Mouse (Mus musculus) midbrain, embryonic 15.5 days (tissue): ENCODE data around the gene Gm6993. TPM values are rescaled to one million over a fixed set of nuclear protein-coding genes. Genes with fewer than 3 reads are reported as not detected.

Experiments
- ATAC-seq: fragments of 200-750 bp; cut with Nextera tagmentation; replicated peaks from 2 replicates; pipeline ENCODE4 v1.8.0; 2017; ENCODE audit warnings: moderate TSS enrichment
- H3K27ac ChIP-seq: fragments of 300-500 bp; sonication (generic); 2 replicates; pipeline ENCODE4 v1.5.1; 2015; ENCODE audit warnings: mild to moderate bottlenecking, inconsistent platforms
- H3K27me3 ChIP-seq: fragments of 300-500 bp; sonication (generic); replicated peaks from 2 replicates; pipeline ENCODE4 v1.6.1; 2015; ENCODE audit warnings: inconsistent platforms
- H3K36me3 ChIP-seq: fragments of 300-500 bp; sonication (generic); replicated peaks from 2 replicates; pipeline ENCODE4 v1.6.1; 2015; ENCODE audit warnings: inconsistent platforms
- H3K4me1 ChIP-seq: fragments of 300-500 bp; sonication (generic); 2 replicates; pipeline ENCODE4 v1.6.1; 2015; ENCODE audit warnings: inconsistent platforms
- H3K4me2 ChIP-seq: fragments of 300-500 bp; sonication (generic); 2 replicates; pipeline ENCODE4 v1.6.1; 2015; ENCODE audit warnings: inconsistent platforms, mild to moderate bottlenecking, moderate library complexity
- H3K4me3 ChIP-seq: fragments of 300-500 bp; sonication (generic); 2 replicates; pipeline ENCODE4 v1.5.1; 2015; ENCODE audit warnings: mild to moderate bottlenecking, inconsistent platforms
- H3K9ac ChIP-seq: fragments of 300-500 bp; sonication (generic); 2 replicates; pipeline ENCODE4 v1.6.1; 2015; ENCODE audit warnings: mild to moderate bottlenecking, inconsistent platforms
- H3K9me3 ChIP-seq: fragments of 300-500 bp; sonication (generic); 2 replicates; pipeline ENCODE4 v1.6.1; 2016; ENCODE audit warnings: inconsistent platforms
- WGBS: fragments of 180-500 bp; shearing (Covaris S2); methylation state at CpG from one replicate; pipeline ENCODE4 v1.1.7; 2015; ENCODE audit warnings: mixed read lengths; 5-methylcytosine and 5-hydroxymethylcytosine counted together
- polyA plus RNA-seq: library from polyadenylated mRNA; unstranded; fragments of >200 nt; fragmentation: Nextera tagmentation; extraction: Ambion mirVana; gene quantifications from 2 replicates; pipeline ENCODE4 v1.2.1, GENCODE M21; 2015

Gene Gm6993
- polyA plus RNA-seq, 1 experiment from 2014 or later: not detected

DNA sequence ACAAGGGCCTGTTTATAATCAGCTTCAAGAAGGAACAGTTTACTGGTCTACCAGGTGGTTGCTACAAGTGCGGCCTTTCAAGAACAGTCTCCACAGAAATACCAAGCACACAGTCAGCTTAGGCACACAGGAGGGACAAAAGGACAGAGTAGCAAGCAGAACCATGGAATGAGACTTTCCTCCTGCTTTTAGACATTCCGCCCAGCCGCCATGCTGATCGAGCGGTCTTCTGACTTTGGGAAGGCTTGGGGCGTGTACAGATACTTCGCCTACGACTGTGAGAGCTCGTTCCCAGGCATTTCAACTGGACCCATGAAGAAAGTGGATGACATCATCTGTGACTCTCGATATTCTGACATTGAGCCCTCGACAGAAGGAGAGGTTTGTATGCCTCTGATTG is 37.7 kb downstream of the Gm6993 start:
- Histone ChIP-seq H3K27ac (no peak overlapping the region), H3K27me3 (no peaks in the 10 kb centered on the region), H3K9me3 (no peaks in the 10 kb centered on the region), H3K4me3 (no peak overlapping the region), H3K36me3 (no peaks in the 10 kb centered on the region), H3K4me1 (peaks cover 9% of the 10 kb centered on the region), H3K4me2 (no peak overlapping the region), H3K9ac (no peak overlapping the region)
- WGBS: 90% methylated on average over 11 of the region's 11 CpGs
- ATAC-seq: no peak

DNA sequence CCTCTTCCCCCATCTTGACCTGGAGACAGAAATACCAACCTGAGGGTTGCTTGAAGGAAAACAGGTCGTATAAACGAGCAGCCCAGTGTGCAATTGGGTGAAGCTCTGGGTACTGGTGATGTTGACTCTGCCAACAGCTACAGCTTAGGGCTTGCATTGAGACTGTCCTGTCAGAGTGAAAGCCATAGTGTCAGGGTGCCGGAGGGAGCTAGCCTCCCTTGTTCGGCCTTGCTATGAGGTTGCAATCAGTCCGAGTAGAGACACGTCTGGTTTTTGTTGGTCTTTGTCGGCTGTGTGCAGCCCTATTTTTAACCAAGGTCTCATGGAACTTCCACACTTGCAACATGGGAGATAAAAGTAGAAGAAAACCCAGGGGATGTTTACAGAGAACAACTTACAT is 39.7 kb downstream of the Gm6993 start:
- H3K27ac ChIP-seq: no peak overlapping the region
- no peak overlapping the region for H3K4me3 ChIP-seq
- peaks cover 9% of the 10 kb centered on the region for H3K4me1 ChIP-seq
- no peak overlapping the region for H3K9ac ChIP-seq
- H3K27me3 ChIP-seq: no peaks in the 10 kb centered on the region
- no peaks in the 10 kb centered on the region for H3K36me3 ChIP-seq
- H3K4me2 ChIP-seq: no peak overlapping the region
- no peaks in the 10 kb centered on the region for H3K9me3 ChIP-seq
- ATAC-seq: no peak
- 89% methylated on average over 7 of the region's 7 CpGs for WGBS

DNA sequence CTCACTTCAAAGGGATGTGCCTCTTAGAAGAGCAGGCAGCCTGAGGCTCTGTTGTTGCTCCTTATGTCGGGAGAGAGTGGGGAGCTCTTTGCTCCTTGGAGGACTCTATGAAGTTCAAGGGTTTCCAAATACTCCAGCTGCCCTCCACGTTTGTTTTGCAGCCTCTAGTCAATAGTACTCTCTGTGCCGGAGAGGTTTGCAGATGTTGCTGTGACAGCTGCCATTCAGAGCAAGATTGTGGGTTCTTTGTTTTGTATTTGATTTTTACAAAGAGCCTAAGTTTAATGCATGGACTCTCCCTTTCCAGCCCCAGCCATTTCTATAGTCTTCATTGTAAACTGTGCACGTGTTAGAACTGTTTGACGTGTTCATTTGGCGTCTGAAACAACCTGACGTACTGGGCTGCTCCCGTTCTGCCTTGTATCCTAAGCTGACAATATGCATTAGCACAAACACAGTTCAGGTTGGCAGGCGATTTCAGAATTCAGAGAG is 40.6 kb downstream of the Gm6993 start:
- Histone ChIP-seq H3K4me1 (peaks cover 9% of the 10 kb centered on the region), H3K36me3 (no peaks in the 10 kb centered on the region), H3K27ac (no peak overlapping the region), H3K27me3 (no peaks in the 10 kb centered on the region), H3K4me2 (no peak overlapping the region), H3K9me3 (no peaks in the 10 kb centered on the region), H3K9ac (no peak overlapping the region), H3K4me3 (no peak overlapping the region)
- 24% methylated on average over 9 of the region's 9 CpGs for WGBS
- ATAC-seq: peak; percentile 45; the same call in 1 of the 2 replicates

DNA sequence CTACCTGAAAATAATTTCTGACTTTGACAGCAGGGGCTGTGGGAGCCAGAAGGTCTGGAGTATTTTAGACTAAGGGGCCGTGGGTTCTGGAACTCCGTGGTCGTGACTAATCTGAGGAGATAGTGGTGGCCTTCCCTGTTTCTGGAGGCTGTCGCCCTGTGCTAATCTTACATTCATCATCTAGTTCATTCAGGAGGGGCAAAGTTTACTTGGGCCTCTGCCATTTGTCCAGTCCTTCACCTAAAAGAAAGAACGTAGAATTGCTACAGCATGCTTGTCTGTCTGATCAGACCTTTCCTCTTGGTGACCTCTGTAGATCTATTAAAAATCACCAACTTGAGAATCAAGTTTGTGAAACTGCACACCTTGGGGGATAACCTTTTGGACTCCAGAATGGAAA is 41.7 kb downstream of the Gm6993 start:
- ATAC-seq: no peak
- Histone ChIP-seq H3K9ac (no peak overlapping the region), H3K27me3 (no peaks in the 10 kb centered on the region), H3K9me3 (no peaks in the 10 kb centered on the region), H3K4me1 (peaks cover 9% of the 10 kb centered on the region), H3K4me3 (no peak overlapping the region), H3K27ac (no peak overlapping the region), H3K4me2 (no peak overlapping the region), H3K36me3 (no peaks in the 10 kb centered on the region)
- WGBS: 93% methylated on average over 5 of the region's 5 CpGs

DNA sequence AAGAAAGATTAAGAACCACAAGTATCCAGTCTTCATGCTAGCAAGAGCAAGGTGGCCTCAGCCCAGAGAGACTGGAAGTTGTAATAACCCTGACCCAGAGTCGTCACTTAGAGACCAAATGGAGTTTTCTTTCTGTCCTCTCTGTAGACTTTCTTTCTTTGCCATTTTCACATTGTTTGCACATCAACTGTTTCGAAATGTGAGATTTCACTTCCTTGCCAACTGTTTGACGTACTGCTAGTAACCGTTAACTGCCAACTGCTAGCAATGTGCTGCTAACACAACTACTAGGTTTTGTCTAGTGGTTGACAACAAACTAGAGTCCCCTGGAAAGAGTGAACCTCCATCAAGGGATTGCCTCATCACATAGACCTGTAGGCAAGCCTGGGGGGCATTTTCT is 42.6 kb downstream of the Gm6993 start:
- Histone ChIP-seq H3K4me1 (peaks cover 9% of the 10 kb centered on the region), H3K27me3 (no peaks in the 10 kb centered on the region), H3K9ac (no peak overlapping the region), H3K27ac (no peak overlapping the region), H3K4me2 (no peak overlapping the region), H3K9me3 (no peaks in the 10 kb centered on the region), H3K36me3 (no peaks in the 10 kb centered on the region), H3K4me3 (no peak overlapping the region)
- WGBS: 89% methylated on average over 4 of the region's 4 CpGs
- ATAC-seq: no peak

DNA sequence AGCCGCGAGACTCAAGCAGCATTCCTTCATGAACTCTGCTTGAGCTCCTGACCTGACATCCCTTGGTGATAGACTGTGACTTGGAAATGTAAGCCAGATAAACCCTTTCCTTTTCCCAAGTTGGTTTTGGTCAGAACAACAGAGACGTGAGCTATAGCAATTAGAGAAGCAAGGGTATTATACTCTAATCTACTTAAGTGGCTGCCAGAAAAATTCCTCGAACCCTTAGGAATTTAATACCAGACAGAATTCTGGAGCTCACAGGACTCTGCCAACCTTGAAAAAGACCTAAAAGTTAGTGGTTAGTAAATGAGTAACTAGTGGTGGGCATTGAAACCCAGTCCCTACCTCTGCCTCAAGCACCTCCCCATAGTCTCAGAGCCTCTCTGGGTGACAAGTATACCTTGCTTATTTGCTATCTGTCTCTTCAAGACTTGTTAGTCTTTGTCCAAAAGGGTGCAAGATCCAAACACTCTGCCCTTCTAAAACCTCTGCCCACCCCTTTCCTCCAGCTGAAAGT is 43.1 kb downstream of the Gm6993 start:
- H3K9ac ChIP-seq: no peak overlapping the region
- WGBS: 72% methylated on average over 4 of the region's 4 CpGs
- H3K4me2 ChIP-seq: no peak overlapping the region
- H3K4me3 ChIP-seq: no peak overlapping the region
- H3K27me3 ChIP-seq: no peaks in the 10 kb centered on the region
- no peak for ATAC-seq
- H3K36me3 ChIP-seq: no peaks in the 10 kb centered on the region
- H3K9me3 ChIP-seq: no peaks in the 10 kb centered on the region
- H3K4me1 ChIP-seq: peaks cover 9% of the 10 kb centered on the region
- no peak overlapping the region for H3K27ac ChIP-seq

DNA sequence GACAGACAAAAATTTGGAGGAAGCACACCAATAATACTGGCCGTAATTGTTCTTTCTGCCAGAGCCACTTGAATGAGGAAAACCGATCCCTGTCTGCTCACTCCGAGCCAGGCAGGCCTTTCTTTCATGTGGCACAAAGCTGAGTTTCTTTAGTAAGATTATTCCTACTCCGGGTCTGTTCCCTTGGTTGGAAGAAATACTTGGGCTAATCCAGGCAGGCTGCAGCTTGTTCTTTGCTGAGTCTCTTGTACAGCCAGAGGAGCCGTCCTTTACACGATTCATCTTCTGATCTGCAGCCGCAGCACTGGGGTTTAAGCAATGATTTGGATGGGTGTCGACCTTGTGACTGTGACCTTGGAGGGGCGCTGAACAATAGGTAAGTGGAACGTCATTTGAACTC is 48.5 kb downstream of the Gm6993 start:
- H3K9me3 ChIP-seq: no peaks in the 10 kb centered on the region
- H3K4me1 ChIP-seq: no peaks in the 10 kb centered on the region
- no peak overlapping the region for H3K27ac ChIP-seq
- no peak overlapping the region for H3K4me2 ChIP-seq
- no peaks in the 10 kb centered on the region for H3K36me3 ChIP-seq
- no peak overlapping the region for H3K4me3 ChIP-seq
- H3K9ac ChIP-seq: no peak overlapping the region
- no peaks in the 10 kb centered on the region for H3K27me3 ChIP-seq
- no peak for ATAC-seq
- 80% methylated on average over 10 of the region's 10 CpGs for WGBS

Other genes with a start within 250 kb of the Gm6993 start
- gene Fam110c, start 166.9 kb upstream of the Gm6993 start, polyA plus RNA-seq: 0.06 TPM in 2 replicates
- 16.6 and 16.8 TPM in 2 replicates for gene Lamb1, start 24.5 kb downstream of the Gm6993 start, polyA plus RNA-seq
- 105 and 116 TPM in 2 replicates for gene Dld, start 110.7 kb downstream of the Gm6993 start, polyA plus RNA-seq
- gene Slc26a3, start 150.1 kb downstream of the Gm6993 start, polyA plus RNA-seq: 0.09 TPM in 1 of 2 replicates, not detected in the other